Mouse (Mus musculus) forelimb bud, embryonic 11.5 days (tissue): Measurements from ENCODE around the gene Gm49384.

Source experiments
- DNase-seq: peaks from one replicate; pipeline ENCODE4 v3.0.0-alpha.2; 2012; ENCODE audit warnings: low read depth, low spot score

Gm49384 gene

GRCm38 (mm10) chr12:69207396-69207795 lies 3.3 kb upstream of the Gm49384 start:
- no peak for DNase-seq

GRCm38 (mm10) chr12:69198985-69199384 lies 5.1 kb downstream of the Gm49384 start:
- DNase-seq = no peak

- DNase-seq = peak; percentile 64
These were observed 5.9 kb downstream of the Gm49384 start, which contains the start of gene Dnaaf2 for GRCm38 (mm10) chr12:69198164-69198535. Dnaaf2 (minus strand) TSS chr12:69198429.

- DNase-seq = peak; percentile 23
These were observed 6.5 kb downstream of the Gm49384 start for GRCm38 (mm10) chr12:69197378-69198163.

- DNase-seq = peak; percentile 73
These were observed 7.4 kb downstream of the Gm49384 start, which contains the start of gene Gm49383 for GRCm38 (mm10) chr12:69196444-69197377. Gm49383 (minus strand) TSS chr12:69197104.

GRCm38 (mm10) chr12:69192637-69193036 lies 11.4 kb downstream of the Gm49384 start:
- no peak for DNase-seq

GRCm38 (mm10) chr12:69191396-69191795 lies 12.7 kb downstream of the Gm49384 start:
- no peak for DNase-seq

GRCm38 (mm10) chr12:69190522-69190921 lies 13.5 kb downstream of the Gm49384 start:
- no peak for DNase-seq

GRCm38 (mm10) chr12:69190074-69190473 lies 14.0 kb downstream of the Gm49384 start:
- DNase-seq = no peak

- DNase-seq = no peak
These were observed 17.1 kb downstream of the Gm49384 start for GRCm38 (mm10) chr12:69186811-69187471.

GRCm38 (mm10) chr12:69185371-69185770 lies 18.7 kb downstream of the Gm49384 start:
- DNase-seq = no peak

- peak; percentile 23 for DNase-seq
These were observed 19.4 kb downstream of the Gm49384 start for GRCm38 (mm10) chr12:69184342-69185295.

- peak; percentile 99 for DNase-seq
These were observed 20.3 kb downstream of the Gm49384 start, which contains the start of the genes Rpl36al and Mgat2 for GRCm38 (mm10) chr12:69183583-69184308. Rpl36al (minus strand) TSS chr12:69184083. Mgat2 (plus strand) TSS chr12:69184157.

- no peak for DNase-seq
These were observed 22.3 kb downstream of the Gm49384 start for GRCm38 (mm10) chr12:69181800-69182199.

GRCm38 (mm10) chr12:69179371-69179770 lies 24.7 kb downstream of the Gm49384 start:
- no peak for DNase-seq

- no peak for DNase-seq
These were observed 26.5 kb downstream of the Gm49384 start for GRCm38 (mm10) chr12:69177526-69177925.

- DNase-seq = no peak
These were observed 28.1 kb downstream of the Gm49384 start for GRCm38 (mm10) chr12:69175975-69176374.

GRCm38 (mm10) chr12:69171307-69171706 lies 32.8 kb downstream of the Gm49384 start:
- DNase-seq = no peak

GRCm38 (mm10) chr12:69168461-69169106 lies 35.5 kb downstream of the Gm49384 start, which contains the start of gene Lrr1:
Lrr1 (plus strand) TSS chr12:69168814.
- DNase-seq = peak; percentile 82
